Comparison of ENCODE assay signal across 10 mouse cellular contexts in genomic region chr8:80867598-80867997, GRCm38 (mm10). TPM values are rescaled to one million over a fixed set of nuclear protein-coding genes. Genes with fewer than 3 reads are reported as not detected.
DNase-seq lines count a peak whose midpoint lies in the region; ATAC-seq lines count a peak whose summit lies in the region.
"Had no signal": no experiment of that assay in that cellular context is flagged by ENCODE, and none has a peak within 500 bp of the region (broad histone marks: within the 10 kb centered on the region; RNA-seq: fewer than 3 reads in every experiment).

No protein-coding gene starts in this region.

- no peaks in the 10 kb centered on the region for H3K9me3 ChIP-seq in hindbrain, embryonic 10.5 days
- no peaks in the 10 kb centered on the region for H3K9me3 ChIP-seq in hindbrain, embryonic 13.5 days
- no peaks in the 10 kb centered on the region for H3K9me3 ChIP-seq in heart, embryonic 11.5 days (replicated peaks; ENCODE audit: control insufficient read depth, low read length)
- no peaks in the 10 kb centered on the region for H3K9me3 ChIP-seq in liver, embryonic 15.5 days (replicated peaks)
- H3K9me3 ChIP-seq in hindbrain, embryonic 14.5 days (ENCODE audit: control insufficient read depth, low read length) = no peaks in the 10 kb centered on the region
- H3K9me3 ChIP-seq: embryonic facial prominence, embryonic 15.5 days; limb, embryonic 13.5 days had no signal

- no peaks in the 10 kb centered on the region for H3K36me3 ChIP-seq in hindbrain, embryonic 10.5 days
- no peaks in the 10 kb centered on the region for H3K36me3 ChIP-seq in hindbrain, embryonic 13.5 days
- H3K36me3 ChIP-seq in heart, embryonic 11.5 days (ENCODE audit: control insufficient read depth, insufficient read depth, low read length) = no peaks in the 10 kb centered on the region; the same call in 1 of the 2 replicates
- peaks cover 28% of the 10 kb centered on the region for H3K36me3 ChIP-seq in liver, embryonic 15.5 days (replicated peaks)
- H3K36me3 ChIP-seq in hindbrain, embryonic 14.5 days (replicated peaks; ENCODE audit: control insufficient read depth, insufficient read depth) = no peaks in the 10 kb centered on the region
- H3K36me3 ChIP-seq: embryonic facial prominence, embryonic 15.5 days; limb, embryonic 13.5 days had no signal

- ATAC-seq in hindbrain, embryonic 13.5 days (ENCODE audit: low FRiP score) = no peak
- ATAC-seq in heart, embryonic 11.5 days (replicated peaks; ENCODE audit: insufficient number of reproducible peaks, low FRiP score, low TSS enrichment) = no peak
- ATAC-seq in liver, embryonic 15.5 days (ENCODE audit: insufficient read depth) = peak; percentile 23; the same call in 1 of the 2 replicates
- no peak for ATAC-seq in hindbrain, embryonic 14.5 days (ENCODE audit: low FRiP score)

- no peak overlapping the region for H3K4me3 ChIP-seq in hindbrain, embryonic 10.5 days
- no peak overlapping the region for H3K4me3 ChIP-seq in hindbrain, embryonic 13.5 days
- peak overlapping the region; percentile 31 for H3K4me3 ChIP-seq in heart, embryonic 11.5 days (ENCODE audit: low read depth, low read length)
- H3K4me3 ChIP-seq in liver, embryonic 15.5 days (replicated peaks) = peak overlapping the region; percentile 61
- H3K4me3 ChIP-seq in hindbrain, embryonic 14.5 days (replicated peaks; ENCODE audit: low read length) = no peak overlapping the region
- H3K4me3 ChIP-seq: embryonic facial prominence, embryonic 15.5 days; limb, embryonic 13.5 days had no signal

- H3K9ac ChIP-seq in hindbrain, embryonic 13.5 days = no peak overlapping the region
- H3K9ac ChIP-seq in heart, embryonic 11.5 days (ENCODE audit: low read depth, low read length) = peak overlapping the region; percentile 34; the same call in 1 of the 2 replicates
- H3K9ac ChIP-seq in liver, embryonic 15.5 days = peak overlapping the region; percentile 59
- H3K9ac ChIP-seq in hindbrain, embryonic 14.5 days = no peak overlapping the region
- H3K9ac ChIP-seq: embryonic facial prominence, embryonic 15.5 days; limb, embryonic 13.5 days had no signal

- H3K4me1 ChIP-seq in hindbrain, embryonic 10.5 days (replicated peaks) = peaks cover 66% of the 10 kb centered on the region
- H3K4me1 ChIP-seq in hindbrain, embryonic 13.5 days (replicated peaks) = peaks cover 48% of the 10 kb centered on the region
- peaks cover 69% of the 10 kb centered on the region for H3K4me1 ChIP-seq in heart, embryonic 11.5 days (ENCODE audit: control insufficient read depth, insufficient read depth, low read length)
- peaks cover 77% of the 10 kb centered on the region for H3K4me1 ChIP-seq in liver, embryonic 15.5 days (replicated peaks)
- peaks cover 21% of the 10 kb centered on the region for H3K4me1 ChIP-seq in hindbrain, embryonic 14.5 days (replicated peaks; ENCODE audit: control insufficient read depth, insufficient read depth, low read length)

- no peak for DNase-seq in hindbrain, embryonic 10.5 days (ENCODE audit: low spot score)
- peak; percentile 82 for DNase-seq in NIH3T3 (ENCODE audit: low read depth)
- DNase-seq in frontal cortex, postnatal 25 days (ENCODE audit: low spot score in 2 of 2) = no peak
- no peak for DNase-seq in hindbrain, embryonic 14.5 days (ENCODE audit: low spot score)
- DNase-seq in layer of hippocampus, postnatal 25 days (ENCODE audit: extremely low spot score in 1 of 2, low spot score in 1 of 2) = no peak

- no peak overlapping the region for H3K4me2 ChIP-seq in hindbrain, embryonic 13.5 days
- H3K4me2 ChIP-seq in heart, embryonic 11.5 days = peak overlapping the region; percentile 61
- H3K4me2 ChIP-seq in liver, embryonic 15.5 days = peak overlapping the region; percentile 77
- no peak overlapping the region for H3K4me2 ChIP-seq in hindbrain, embryonic 14.5 days (replicated peaks)
- H3K4me2 ChIP-seq: embryonic facial prominence, embryonic 15.5 days; limb, embryonic 13.5 days had no signal

- H3K27me3 ChIP-seq in hindbrain, embryonic 10.5 days (ENCODE audit: insufficient read depth, poor library complexity, severe bottlenecking) = no peaks in the 10 kb centered on the region
- H3K27me3 ChIP-seq in hindbrain, embryonic 13.5 days = no peaks in the 10 kb centered on the region
- H3K27me3 ChIP-seq in heart, embryonic 11.5 days (ENCODE audit: control insufficient read depth, insufficient read depth, low read length) = no peaks in the 10 kb centered on the region
- H3K27me3 ChIP-seq in liver, embryonic 15.5 days = no peaks in the 10 kb centered on the region
- no peaks in the 10 kb centered on the region for H3K27me3 ChIP-seq in hindbrain, embryonic 14.5 days (ENCODE audit: control insufficient read depth, insufficient read depth, low read length)
- H3K27me3 ChIP-seq: embryonic facial prominence, embryonic 15.5 days; limb, embryonic 13.5 days had no signal

- H3K27ac ChIP-seq in hindbrain, embryonic 10.5 days = 0 out of 2 replicates have a peak overlapping the region, but pooled peaks have one; percentile 8
- H3K27ac ChIP-seq in hindbrain, embryonic 13.5 days = no peak overlapping the region
- peak overlapping the region; percentile 58; the same call in 1 of the 2 replicates for H3K27ac ChIP-seq in heart, embryonic 11.5 days (ENCODE audit: low read depth, low read length)
- peak overlapping the region; percentile 78 for H3K27ac ChIP-seq in liver, embryonic 15.5 days (replicated peaks)
- no peak overlapping the region for H3K27ac ChIP-seq in hindbrain, embryonic 14.5 days
- H3K27ac ChIP-seq: embryonic facial prominence, embryonic 15.5 days; limb, embryonic 13.5 days had no signal

- 83% methylated on average over 3 of the region's 3 CpGs for WGBS in hindbrain, embryonic 10.5 days
- 89% methylated on average over 3 of the region's 3 CpGs for WGBS in hindbrain, embryonic 13.5 days
- WGBS in heart, embryonic 11.5 days (ENCODE audit: insufficient replicate concordance) = 64% methylated on average over 3 of the region's 3 CpGs
- WGBS in liver, embryonic 15.5 days (ENCODE audit: insufficient replicate concordance) = 38% methylated on average over 3 of the region's 3 CpGs
- WGBS in hindbrain, embryonic 14.5 days = 75% methylated on average over 3 of the region's 3 CpGs

RNA-seq across cellular contexts. Expression of gene Gab1, which starts 12.7 kb away (rescaled TPM):
- 14.5 and 15.8 TPM in 2 replicates for polyA plus RNA-seq in hindbrain, embryonic 10.5 days (2016; fragmentation: Nextera tagmentation; extraction: Ambion mirVana)
- 9.7 and 10.4 TPM in 2 replicates for polyA plus RNA-seq in hindbrain, embryonic 13.5 days (2015; fragmentation: Nextera tagmentation; extraction: Ambion mirVana)
- polyA plus RNA-seq in heart, embryonic 11.5 days (2014; fragmentation: Nextera tagmentation; extraction: Ambion mirVana) = 35.0 and 41.4 TPM in 2 replicates
- polyA plus RNA-seq in liver, embryonic 15.5 days (2015; fragmentation: Nextera tagmentation; extraction: Ambion mirVana) = 7.1 and 7.2 TPM in 2 replicates
- 16.3 and 16.6 TPM in 2 replicates for polyA plus RNA-seq in hindbrain, embryonic 14.5 days (2014; fragmentation: Nextera tagmentation; extraction: Ambion mirVana)
- 10 to 100 TPM; 20.0 to 23.0 TPM for total RNA-seq in layer of hippocampus, postnatal 25 days (2021)

Comparison
In these comparisons a context has a peak if more than half of its experiments do, and no peak if none do; other contexts are left out.
1. H3K27ac ChIP-seq: peak in hindbrain, embryonic 10.5 days (single experiment), heart, embryonic 11.5 days (single experiment) and liver, embryonic 15.5 days (single experiment); none in hindbrain, embryonic 13.5 days (single experiment) and hindbrain, embryonic 14.5 days (single experiment).
2. H3K4me3 ChIP-seq: peak in heart, embryonic 11.5 days (single experiment) and liver, embryonic 15.5 days (single experiment); none in hindbrain, embryonic 10.5 days (single experiment), hindbrain, embryonic 13.5 days (single experiment) and hindbrain, embryonic 14.5 days (single experiment).
3. H3K4me2 ChIP-seq: peak in heart, embryonic 11.5 days (single experiment) and liver, embryonic 15.5 days (single experiment); none in hindbrain, embryonic 13.5 days (single experiment) and hindbrain, embryonic 14.5 days (single experiment).
4. H3K9ac ChIP-seq: peak in heart, embryonic 11.5 days (single experiment) and liver, embryonic 15.5 days (single experiment); none in hindbrain, embryonic 13.5 days (single experiment) and hindbrain, embryonic 14.5 days (single experiment).